Mouse (Mus musculus) lung, postnatal 0 days (tissue): Measurements from ENCODE around the gene Krt82.

Source experiments
- CTCF ChIP-seq: IDR thresholded peaks from 2 replicates; pipeline ENCODE4 v1.5.1; 2016; ENCODE audit warnings: antibody characterized with exemption, mild to moderate bottlenecking
- EP300 ChIP-seq: IDR thresholded peaks from 2 replicates; pipeline ENCODE4 v1.6.1; 2016; ENCODE audit warnings: antibody characterized with exemption, mild to moderate bottlenecking, control low read depth

DNA sequence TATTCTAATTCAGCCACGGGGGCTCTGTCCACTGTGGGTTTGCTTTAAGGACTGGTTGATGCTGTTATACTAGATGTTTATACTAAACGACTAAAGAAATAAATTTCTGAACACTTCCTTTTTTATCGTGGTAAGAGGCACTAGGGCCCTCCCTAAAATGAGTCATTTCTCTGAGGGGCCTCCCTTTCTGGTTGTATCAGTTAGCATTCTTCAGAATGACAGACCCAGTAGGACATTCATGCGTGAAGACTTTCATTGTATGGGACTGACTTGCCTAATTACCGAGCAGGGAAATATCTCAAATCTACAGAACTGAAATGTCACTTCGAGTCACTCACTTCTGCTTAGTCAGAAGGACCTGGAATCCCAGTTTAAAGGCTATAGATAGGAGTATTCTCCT is 48.7 kb upstream of the Krt82 start:
- no peak for TF ChIP-seq CTCF
- TF ChIP-seq EP300: no peak
